8 mouse cellular contexts compared by ENCODE assay signal in genomic region chr13:55474621-55475069, GRCm38 (mm10). TPM values are rescaled to one million over a fixed set of nuclear protein-coding genes. Genes with fewer than 3 reads are reported as not detected.
DNase-seq lines count a peak whose midpoint lies in the region; ATAC-seq and TF ChIP-seq lines count a peak whose summit lies in the region.
"Had no signal": no experiment of that assay in that cellular context is flagged by ENCODE, and none has a peak within 500 bp of the region (broad histone marks: within the 10 kb centered on the region; RNA-seq: fewer than 3 reads in every experiment).

No protein-coding gene starts in this region.

- 17% methylated on average over 5 of the region's 5 CpGs for WGBS in hindbrain, embryonic 13.5 days
- WGBS in midbrain, embryonic 12.5 days, result 15% methylated on average over 4 of the region's 5 CpGs

- H3K27me3 ChIP-seq in hindbrain, embryonic 13.5 days, result no peaks in the 10 kb centered on the region
- no peaks in the 10 kb centered on the region for H3K27me3 ChIP-seq in midbrain, embryonic 12.5 days

- intact Hi-C loops in gastrocnemius, adult 2 months (cut with DNase I), result no loop called here

- H3K36me3 ChIP-seq in hindbrain, embryonic 13.5 days, result peaks cover 62% of the 10 kb centered on the region
- H3K36me3 ChIP-seq in midbrain, embryonic 12.5 days, result peaks cover 60% of the 10 kb centered on the region

- DNase-seq in MEL-GATA-1-ER (ENCODE audit: extremely low read depth, low read depth), result peak; percentile 63
- DNase-seq in cerebellum, adult 9-11 months, result peak; percentile 57
- no peak for DNase-seq in gastrocnemius, adult 2 months
- DNase-seq in adrenal gland, postnatal 4 days (ENCODE audit: low spot score in 2 of 2), result no peak
- DNase-seq in ovary, adult 18-20 months (ENCODE audit: low spot score), result no peak

- ATAC-seq in hindbrain, embryonic 13.5 days (ENCODE audit: low FRiP score), result no peak
- peak; percentile 8; the same call in 1 of the 2 replicates for ATAC-seq in midbrain, embryonic 12.5 days (ENCODE audit: low FRiP score, low read depth)

- H3K4me1 ChIP-seq in hindbrain, embryonic 13.5 days (replicated peaks), result peaks cover 78% of the 10 kb centered on the region
- H3K4me1 ChIP-seq in midbrain, embryonic 12.5 days, result peaks cover 73% of the 10 kb centered on the region

- no peaks in the 10 kb centered on the region for H3K9me3 ChIP-seq in hindbrain, embryonic 13.5 days
- no peaks in the 10 kb centered on the region for H3K9me3 ChIP-seq in midbrain, embryonic 12.5 days
- H3K9me3 ChIP-seq: heart, embryonic 15.5 days had no signal

- peak overlapping the region; percentile 10; the same call in 1 of the 2 replicates for H3K4me2 ChIP-seq in hindbrain, embryonic 13.5 days
- H3K4me2 ChIP-seq in midbrain, embryonic 12.5 days (replicated peaks), result peak overlapping the region; percentile 19; the same call in 1 of the 2 replicates
- H3K4me2 ChIP-seq: heart, embryonic 15.5 days had no signal

- no peak overlapping the region for H3K4me3 ChIP-seq in hindbrain, embryonic 13.5 days
- no peak overlapping the region for H3K4me3 ChIP-seq in midbrain, embryonic 12.5 days
- H3K4me3 ChIP-seq in gastrocnemius, adult 2 months, result no peak overlapping the region
- H3K4me3 ChIP-seq: heart, embryonic 15.5 days had no signal

- no peak for TF ChIP-seq CTCF in gastrocnemius, adult 2 months (IDR thresholded peaks at IDR 0.05)

- H3K27ac ChIP-seq in hindbrain, embryonic 13.5 days, result peak overlapping the region; percentile 73
- H3K27ac ChIP-seq in midbrain, embryonic 12.5 days (replicated peaks), result peak overlapping the region; percentile 82
- H3K27ac ChIP-seq in gastrocnemius, adult 2 months, result no peak overlapping the region
- H3K27ac ChIP-seq: heart, embryonic 15.5 days had no signal

- H3K9ac ChIP-seq in hindbrain, embryonic 13.5 days, result peak overlapping the region; percentile 9
- peak overlapping the region; percentile 43; the same call in 1 of the 2 replicates for H3K9ac ChIP-seq in midbrain, embryonic 12.5 days (replicated peaks)
- H3K9ac ChIP-seq: heart, embryonic 15.5 days had no signal

RNA-seq across cellular contexts. Expression of gene Prr7, which starts 10.6 kb away (rescaled TPM):
- polyA plus RNA-seq in hindbrain, embryonic 13.5 days (2015; fragmentation: Nextera tagmentation; extraction: Ambion mirVana), result 2.6 and 3.2 TPM in 2 replicates
- polyA plus RNA-seq in midbrain, embryonic 12.5 days (2016; fragmentation: Nextera tagmentation; extraction: Ambion mirVana), result 2.0 and 2.3 TPM in 2 replicates
- under 1 TPM; 0.18 to 0.22 TPM for total RNA-seq in gastrocnemius, adult 2 months (2021)
- 1 to 10 TPM; 6.4 to 8.0 TPM for total RNA-seq in adrenal gland, postnatal 4 days (2021)

RNA-seq across cellular contexts. Expression of gene Dbn1, which starts 13.3 kb away (rescaled TPM):
- 615 and 625 TPM in 2 replicates for polyA plus RNA-seq in hindbrain, embryonic 13.5 days (2015; fragmentation: Nextera tagmentation; extraction: Ambion mirVana)
- polyA plus RNA-seq in midbrain, embryonic 12.5 days (2016; fragmentation: Nextera tagmentation; extraction: Ambion mirVana), result 558 and 585 TPM in 2 replicates
- 1 to 10 TPM; 4.9 to 7.7 TPM for total RNA-seq in gastrocnemius, adult 2 months (2021)
- total RNA-seq in adrenal gland, postnatal 4 days (2021), result 10 to 100 TPM; 56.4 to 75.6 TPM

RNA-seq across cellular contexts. Expression of gene Grk6, which starts 29.8 kb away (rescaled TPM):
- 27.7 and 31.3 TPM in 2 replicates for polyA plus RNA-seq in hindbrain, embryonic 13.5 days (2015; fragmentation: Nextera tagmentation; extraction: Ambion mirVana)
- polyA plus RNA-seq in midbrain, embryonic 12.5 days (2016; fragmentation: Nextera tagmentation; extraction: Ambion mirVana), result 53.1 and 58.5 TPM in 2 replicates
- total RNA-seq in gastrocnemius, adult 2 months (2021), result 1 to 10 TPM; 9.6 to 10.0 TPM
- total RNA-seq in adrenal gland, postnatal 4 days (2021), result 10 to 100 TPM; 54.3 to 56.7 TPM

RNA-seq across cellular contexts. Expression of gene Pdlim7, which starts 38.8 kb away (rescaled TPM):
- 141 and 146 TPM in 2 replicates for polyA plus RNA-seq in hindbrain, embryonic 13.5 days (2015; fragmentation: Nextera tagmentation; extraction: Ambion mirVana)
- polyA plus RNA-seq in midbrain, embryonic 12.5 days (2016; fragmentation: Nextera tagmentation; extraction: Ambion mirVana), result 140 and 156 TPM in 2 replicates
- total RNA-seq in gastrocnemius, adult 2 months (2021), result 100 to 1,000 TPM; 424 to 537 TPM
- total RNA-seq in adrenal gland, postnatal 4 days (2021), result 10 to 100 TPM; 44.5 to 47.1 TPM

RNA-seq across cellular contexts. Expression of gene F12, which starts 48.1 kb away (rescaled TPM):
- polyA plus RNA-seq in hindbrain, embryonic 13.5 days (2015; fragmentation: Nextera tagmentation; extraction: Ambion mirVana), result not detected in 2 replicates
- not detected in 2 replicates for polyA plus RNA-seq in midbrain, embryonic 12.5 days (2016; fragmentation: Nextera tagmentation; extraction: Ambion mirVana)
- not detected for total RNA-seq in gastrocnemius, adult 2 months (2021)
- 10 to 100 TPM in 1 of 2 experiments, 1 to 10 TPM in 1; 1.3 to 36.6 TPM for total RNA-seq in adrenal gland, postnatal 4 days (2021)

Comparison
In these comparisons a context has a peak if more than half of its experiments do, and no peak if none do; other contexts are left out.
1. DNase-seq: peak in MEL-GATA-1-ER (single experiment) and cerebellum, adult 9-11 months (single experiment); none in gastrocnemius, adult 2 months (single experiment), adrenal gland, postnatal 4 days (0 of 2) and ovary, adult 18-20 months (single experiment).
2. RNA of gene Prr7, which starts 10.6 kb away (total RNA-seq): 6.4 to 8.0 TPM in adrenal gland, postnatal 4 days; 0.18 to 0.22 TPM in gastrocnemius, adult 2 months; every median in the first group is over 4 times any median in the second.
3. RNA of gene Dbn1, which starts 13.3 kb away (total RNA-seq): 56.4 to 75.6 TPM in adrenal gland, postnatal 4 days; 4.9 to 7.7 TPM in gastrocnemius, adult 2 months; every median in the first group is over 4 times any median in the second.
4. RNA of gene Grk6, which starts 29.8 kb away (total RNA-seq): 54.3 to 56.7 TPM in adrenal gland, postnatal 4 days; 9.6 to 10.0 TPM in gastrocnemius, adult 2 months; every median in the first group is over 4 times any median in the second.